Mouse (Mus musculus) cerebellum, adult 18-20 months (tissue): ENCODE results near the gene Emc4.

ENCODE experiments used
- DNase-seq, 2 experiments: peaks; one replicate each; pipeline ENCODE4 v3.0.0; 2021

Gene Emc4

GRCm38 (mm10) chr2:112367726-112368673 is at the start of gene Emc4:
TSS of gene Emc4 (minus strand) at chr2:112368027.
- peak; percentile 93 to 94 for DNase-seq

GRCm38 (mm10) chr2:112407030-112407429 is 39.2 kb upstream of the Emc4 start:
- DNase-seq = no peak

- no peak for DNase-seq
Measured at GRCm38 (mm10) chr2:112396649-112397048, 28.8 kb upstream of the Emc4 start.

GRCm38 (mm10) chr2:112393958-112394357 is 26.1 kb upstream of the Emc4 start:
- no peak for DNase-seq

- DNase-seq = no peak
Measured at GRCm38 (mm10) chr2:112392689-112393088, 24.9 kb upstream of the Emc4 start.

- no peak for DNase-seq
Measured at GRCm38 (mm10) chr2:112391346-112392000, 23.6 kb upstream of the Emc4 start.

- no peak for DNase-seq
Measured at GRCm38 (mm10) chr2:112390843-112391242, 23.0 kb upstream of the Emc4 start.

GRCm38 (mm10) chr2:112381219-112381618 is 13.4 kb upstream of the Emc4 start:
- no peak for DNase-seq

- DNase-seq = no peak
Measured at GRCm38 (mm10) chr2:112380131-112380530, 12.3 kb upstream of the Emc4 start.

- DNase-seq = peak; percentile 94 to 97
Measured at GRCm38 (mm10) chr2:112378973-112379898, 11.4 kb upstream of the Emc4 start, which contains the start of gene Katnbl1. TSS of gene Katnbl1 (plus strand) at chr2:112379211.

- DNase-seq = no peak
Measured at GRCm38 (mm10) chr2:112374610-112375009, 6.8 kb upstream of the Emc4 start.

- DNase-seq = no peak
Measured at GRCm38 (mm10) chr2:112373141-112373540, 5.3 kb upstream of the Emc4 start.

GRCm38 (mm10) chr2:112369941-112370340 is 2.1 kb upstream of the Emc4 start:
- DNase-seq = no peak

GRCm38 (mm10) chr2:112367222-112367621 is 605 bp downstream of the Emc4 start:
- peak in 1 of 2 experiments; percentile 10 for DNase-seq

- no peak for DNase-seq
Measured at GRCm38 (mm10) chr2:112360781-112361169, 7.1 kb downstream of the Emc4 start.

GRCm38 (mm10) chr2:112360012-112360780 is 7.6 kb downstream of the Emc4 start:
- no peak for DNase-seq

- no peak for DNase-seq
Measured at GRCm38 (mm10) chr2:112359611-112360010, 8.2 kb downstream of the Emc4 start.

GRCm38 (mm10) chr2:112353685-112354455 is 14.0 kb downstream of the Emc4 start:
- DNase-seq = no peak

- DNase-seq = no peak
Measured at GRCm38 (mm10) chr2:112348246-112348645, 19.6 kb downstream of the Emc4 start.

GRCm38 (mm10) chr2:112341117-112341516 is 26.7 kb downstream of the Emc4 start:
- no peak for DNase-seq

- peak in 1 of 2 experiments; percentile 15 for DNase-seq
Measured at GRCm38 (mm10) chr2:112339736-112340135, 28.1 kb downstream of the Emc4 start.
